Mouse (Mus musculus) olfactory bulb, adult 2 months (tissue): ENCODE data around the gene Kif14.

Source experiments
- CTCF ChIP-seq: fragments of 200-500 bp; IDR thresholded peaks from 2 replicates; pipeline ENCODE4 v1.5.1; 2012; ENCODE audit warnings: low read depth, mild to moderate bottlenecking, low read length, moderate library complexity; ENCODE audit not compliant: insufficient read depth
- POLR2A ChIP-seq: fragments of 200-500 bp; IDR thresholded peaks from 2 replicates; pipeline ENCODE4 v1.6.1; 2012; ENCODE audit warnings: mild to moderate bottlenecking, low read depth, low read length, moderate library complexity; ENCODE audit not compliant: insufficient read depth

GRCm38 (mm10) chr1:136457403-136457802 is 8.7 kb upstream of the Kif14 start:
- TF ChIP-seq CTCF (no peak), POLR2A (no peak)
